Mouse (Mus musculus): Measurements from ENCODE around the gene Shank2. TPM values are rescaled to one million over a fixed set of nuclear protein-coding genes. Genes with fewer than 3 reads are reported as not detected.

The Shank2 gene
- total and polyA plus RNA-seq, 3 experiments = not detected

- no peak overlapping the region for H3K4me3 ChIP-seq (ENCODE audit: control insufficient read depth in 1 of 2, insufficient read depth in 1 of 2, low read depth in 2 of 2, low read length in 2 of 2)
- no peaks in the 10 kb centered on the region for H3K79me2 ChIP-seq (ENCODE audit: control insufficient read depth, insufficient read depth, low read length, poor library complexity)
- TF ChIP-seq USF1 (IDR thresholded peaks at IDR 0.05; ENCODE audit: low read depth, low read length) (no peak), RCOR1 (IDR thresholded peaks at IDR 0.05; ENCODE audit: low read depth, low read length) (no peak), ZMIZ1 (IDR thresholded peaks at IDR 0.05; ENCODE audit: low read depth, low read length) (no peak), E2F4 (IDR thresholded peaks at IDR 0.05; ENCODE audit: borderline replicate concordance, low read depth, low read length) (no peak), ZKSCAN1 (IDR thresholded peaks at IDR 0.05; ENCODE audit: low read depth, low read length) (no peak), MEF2A (IDR thresholded peaks at IDR 0.05; ENCODE audit: extremely low read depth, insufficient replicate concordance, low read depth, low read length, poor library complexity, severe bottlenecking) (no peak), MAFK (IDR thresholded peaks at IDR 0.05; ENCODE audit: borderline replicate concordance, low read depth, low read length) (no peak), MXI1 (IDR thresholded peaks at IDR 0.05; ENCODE audit: low read depth, low read length) (no peak), NRF1 (IDR thresholded peaks at IDR 0.05; ENCODE audit: insufficient read depth, low read depth, low read length, poor library complexity, severe bottlenecking) (no peak), CHD2 (IDR thresholded peaks at IDR 0.05; ENCODE audit: low read length) (no peak), EP300 (IDR thresholded peaks at IDR 0.05; ENCODE audit: low read depth in 1 of 2, low read length in 2 of 2) (no peak), ZC3H11A (IDR thresholded peaks at IDR 0.05; ENCODE audit: low read depth, low read length) (no peak), SMC3 (IDR thresholded peaks at IDR 0.05; ENCODE audit: low read depth, low read length) (no peak), MYC (IDR thresholded peaks at IDR 0.05; ENCODE audit: low read depth, low read length) (no peak), NELFE (IDR thresholded peaks at IDR 0.05; ENCODE audit: low read depth, low read length) (no peak), UBTF (IDR thresholded peaks at IDR 0.05; ENCODE audit: borderline replicate concordance, insufficient read depth, low read depth, low read length) (no peak), JUND (IDR thresholded peaks at IDR 0.05; ENCODE audit: low read depth, low read length) (no peak)
- no peaks in the 10 kb centered on the region for H3K27me3 ChIP-seq (ENCODE audit: control insufficient read depth in 1 of 2, insufficient read depth in 2 of 2, low read length in 2 of 2)
- H3K9me3 ChIP-seq (replicated peaks; ENCODE audit: insufficient read depth, low read length) = no peaks in the 10 kb centered on the region
- no peak overlapping the region for H3K9ac ChIP-seq (ENCODE audit: control insufficient read depth, low read depth, low read length, poor library complexity, severe bottlenecking)
- no peak for DNase-seq (ENCODE audit: low read depth, low spot score)
- H3K27ac ChIP-seq (ENCODE audit: control insufficient read depth, low read depth, low read length) = no peak overlapping the region
- H3K36me3 ChIP-seq (ENCODE audit: control insufficient read depth in 1 of 2, insufficient read depth in 2 of 2, low read length in 2 of 2) = no peaks in the 10 kb centered on the region
- H3K4me1 ChIP-seq (ENCODE audit: control insufficient read depth in 1 of 2, insufficient read depth in 2 of 2, low read length in 2 of 2) = no peaks in the 10 kb centered on the region
Observed at GRCm38 (mm10) chr7:144114230-144114629, 112.5 kb downstream of the Shank2 start.

GRCm38 (mm10) chr7:144119562-144119961, 117.8 kb downstream of the Shank2 start:
- Histone ChIP-seq H3K27me3 (ENCODE audit: control insufficient read depth in 1 of 2, insufficient read depth in 2 of 2, low read length in 2 of 2) (no peaks in the 10 kb centered on the region), H3K9me3 (replicated peaks; ENCODE audit: insufficient read depth, low read length) (no peaks in the 10 kb centered on the region)
- no peak for DNase-seq (ENCODE audit: low read depth, low spot score)

More at GRCm38 (mm10) chr7:144119562-144119961, 117.8 kb downstream of the Shank2 start:
- Histone ChIP-seq H3K4me1 (ENCODE audit: control insufficient read depth in 1 of 2, insufficient read depth in 2 of 2, low read length in 2 of 2) (no peaks in the 10 kb centered on the region), H3K79me2 (ENCODE audit: control insufficient read depth, insufficient read depth, low read length, poor library complexity) (no peaks in the 10 kb centered on the region), H3K4me3 (ENCODE audit: control insufficient read depth in 1 of 2, insufficient read depth in 1 of 2, low read depth in 2 of 2, low read length in 2 of 2) (no peak overlapping the region), H3K27ac (ENCODE audit: control insufficient read depth, low read depth, low read length) (no peak overlapping the region), H3K9ac (ENCODE audit: control insufficient read depth, low read depth, low read length, poor library complexity, severe bottlenecking) (no peak overlapping the region), H3K36me3 (ENCODE audit: control insufficient read depth in 1 of 2, insufficient read depth in 2 of 2, low read length in 2 of 2) (no peaks in the 10 kb centered on the region)
- TF ChIP-seq TBP (IDR thresholded peaks at IDR 0.05; ENCODE audit: low read depth, low read length) (no peak), E2F4 (IDR thresholded peaks at IDR 0.05; ENCODE audit: borderline replicate concordance, low read depth, low read length) (no peak), MAFK (IDR thresholded peaks at IDR 0.05; ENCODE audit: borderline replicate concordance, low read depth, low read length) (no peak), UBTF (IDR thresholded peaks at IDR 0.05; ENCODE audit: borderline replicate concordance, insufficient read depth, low read depth, low read length) (no peak), RAD21 (IDR thresholded peaks at IDR 0.05; ENCODE audit: low read depth, low read length) (no peak), SMC3 (IDR thresholded peaks at IDR 0.05; ENCODE audit: low read depth, low read length) (no peak), SIN3A (IDR thresholded peaks at IDR 0.05; ENCODE audit: low read length) (no peak), MAX (IDR thresholded peaks at IDR 0.05; ENCODE audit: low read length) (no peak), MYB (IDR thresholded peaks at IDR 0.05; ENCODE audit: low read depth, low read length) (no peak), TAL1 (IDR thresholded peaks at IDR 0.05; ENCODE audit: low read length) (no peak), ZMIZ1 (IDR thresholded peaks at IDR 0.05; ENCODE audit: low read depth, low read length) (no peak), ETS1 (IDR thresholded peaks at IDR 0.05; ENCODE audit: low read depth, low read length) (no peak), MYC (IDR thresholded peaks at IDR 0.05; ENCODE audit: low read depth, low read length) (no peak), CHD2 (IDR thresholded peaks at IDR 0.05; ENCODE audit: low read length) (no peak), USF1 (IDR thresholded peaks at IDR 0.05; ENCODE audit: low read depth, low read length) (no peak), EP300 (IDR thresholded peaks at IDR 0.05; ENCODE audit: low read depth in 1 of 2, low read length in 2 of 2) (no peak), CHD1 (IDR thresholded peaks at IDR 0.05; ENCODE audit: low read depth, low read length) (no peak), RCOR1 (IDR thresholded peaks at IDR 0.05; ENCODE audit: low read depth, low read length) (no peak), ELF1 (IDR thresholded peaks at IDR 0.05; ENCODE audit: low read depth, low read length) (no peak), KAT2A (conservative IDR thresholded peaks at IDR 0.05; ENCODE audit: low read depth, low read length) (no peak)
